Mouse (Mus musculus) layer of hippocampus, adult 9-10 months (tissue): ENCODE measurements at regions not wholly inside any gene's neighbourhood (a gene's known extent, or its start where the extent isn't known, plus 50 kb on each side); places are given as distances from the start of the nearest gene placed in this dataset.
"Not testable (repeated sequence)": the region's sequence is repeated elsewhere in the genome, so short reads cannot be mapped to it uniquely, and the experiment has no call there.

Experiments used
- DNase-seq: peaks from one replicate; pipeline ENCODE4 v3.0.0; 2022; ENCODE audit warnings: low spot score

DNA sequence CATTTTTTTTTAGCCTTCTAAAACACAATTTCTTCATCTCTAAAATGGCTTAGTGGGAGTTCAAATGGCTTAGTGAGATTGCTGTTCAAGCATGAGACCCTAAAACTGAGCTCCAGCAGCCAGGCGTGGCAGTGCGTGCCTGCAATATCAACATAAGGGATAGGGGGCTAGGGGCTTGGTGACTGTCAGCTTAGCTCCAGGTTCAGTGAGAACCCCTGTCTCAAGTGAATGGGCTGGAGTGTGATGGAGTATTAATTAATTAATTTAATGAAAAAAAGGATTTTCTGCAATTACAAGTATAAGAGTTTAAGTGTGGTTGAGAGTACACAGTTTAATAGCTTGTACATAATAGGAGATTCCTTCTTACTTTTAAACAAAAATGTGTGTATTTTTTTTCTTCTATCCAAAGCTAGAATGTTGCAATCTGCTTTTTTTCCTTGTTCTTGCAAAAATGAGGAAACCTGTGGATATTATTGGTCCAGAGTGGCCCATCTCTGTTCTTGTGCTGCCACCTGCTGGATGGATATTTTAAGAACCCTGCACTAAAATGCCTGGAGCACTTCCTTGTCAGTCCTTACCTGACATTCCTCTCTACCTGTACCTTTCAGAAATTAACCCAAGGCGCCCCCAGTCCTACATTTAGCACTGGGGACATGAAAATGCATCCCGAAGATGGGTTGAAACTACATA, 54.0 kb upstream of the Usp47 start:
- DNase-seq, result peak; percentile 82

DNA sequence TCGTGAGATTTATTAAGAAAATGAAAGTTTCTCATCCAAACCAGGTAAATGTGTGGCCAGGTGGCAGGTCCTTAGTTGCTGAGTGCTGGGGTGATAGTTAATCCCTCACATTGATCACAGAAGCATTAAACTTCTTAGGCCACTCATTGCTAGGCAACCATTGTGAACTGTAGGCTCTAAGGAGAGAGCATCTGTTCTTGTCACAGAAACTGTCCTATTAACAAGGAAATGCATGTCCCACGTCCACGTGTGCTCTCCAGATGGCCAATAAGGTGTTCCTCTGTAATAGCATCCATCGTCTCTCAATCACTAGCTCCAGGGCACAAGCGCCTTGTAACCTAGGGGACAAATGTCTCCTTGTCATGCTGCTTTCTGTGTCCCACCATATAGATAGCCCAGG, 55.0 kb upstream of the Usp47 start:
- DNase-seq, result no peak

- no peak for DNase-seq
Measured at GRCm38 (mm10) chr7:111966716-111967115, 56.6 kb upstream of the Usp47 start.

- DNase-seq, result no peak
Measured at GRCm38 (mm10) chr7:111963969-111964368, 59.3 kb upstream of the Usp47 start.

DNA sequence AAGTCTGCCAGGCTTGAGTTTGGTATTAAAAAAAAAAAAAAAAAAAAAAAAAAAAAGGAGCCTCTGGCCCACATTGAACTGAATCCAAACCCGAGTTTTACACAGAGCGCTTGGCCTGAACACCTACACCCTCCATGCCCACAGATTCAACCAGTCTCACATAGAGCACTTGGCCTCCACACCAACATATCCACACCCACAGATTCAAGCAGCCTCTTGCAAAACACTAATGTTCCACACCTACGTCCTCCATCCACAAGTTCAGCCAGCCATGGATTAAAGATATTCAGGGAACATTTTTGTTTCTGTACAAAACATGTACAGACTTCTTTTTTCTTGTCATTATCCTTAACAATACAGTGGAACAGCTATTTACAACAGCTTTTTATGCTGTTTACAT, 63.3 kb upstream of the Usp47 start:
- no peak for DNase-seq

- DNase-seq, result no peak
Measured at GRCm38 (mm10) chr7:111956671-111957070, 66.6 kb upstream of the Usp47 start.

DNA sequence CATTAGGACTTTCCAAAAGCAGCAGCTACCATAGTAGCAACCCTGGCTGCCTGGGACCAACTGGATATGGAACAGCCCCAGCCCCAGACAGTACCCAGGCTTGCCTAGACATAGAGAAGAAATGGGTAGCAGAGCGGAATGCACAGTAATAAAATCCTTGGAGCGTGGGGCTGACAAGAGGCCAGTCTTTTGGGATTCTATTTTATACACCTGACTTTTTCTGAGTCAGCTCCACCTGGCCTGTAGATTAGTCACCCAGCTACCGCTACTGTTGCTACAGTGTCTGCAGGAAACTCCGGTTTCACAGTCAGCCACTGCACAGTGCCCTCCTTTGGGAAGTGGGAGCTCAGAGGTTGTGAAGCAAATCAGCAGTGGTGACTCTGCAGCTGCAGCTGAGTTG, 83.7 kb upstream of the Usp47 start:
- DNase-seq, result no peak

- DNase-seq, result no peak
Measured at GRCm38 (mm10) chr7:111937547-111937946, 85.8 kb upstream of the Usp47 start.

- no peak for DNase-seq
Measured at GRCm38 (mm10) chr7:111937102-111937501, 86.2 kb upstream of the Usp47 start.

GRCm38 (mm10) chr7:111932725-111933124, 90.6 kb upstream of the Usp47 start:
- no peak for DNase-seq

DNA sequence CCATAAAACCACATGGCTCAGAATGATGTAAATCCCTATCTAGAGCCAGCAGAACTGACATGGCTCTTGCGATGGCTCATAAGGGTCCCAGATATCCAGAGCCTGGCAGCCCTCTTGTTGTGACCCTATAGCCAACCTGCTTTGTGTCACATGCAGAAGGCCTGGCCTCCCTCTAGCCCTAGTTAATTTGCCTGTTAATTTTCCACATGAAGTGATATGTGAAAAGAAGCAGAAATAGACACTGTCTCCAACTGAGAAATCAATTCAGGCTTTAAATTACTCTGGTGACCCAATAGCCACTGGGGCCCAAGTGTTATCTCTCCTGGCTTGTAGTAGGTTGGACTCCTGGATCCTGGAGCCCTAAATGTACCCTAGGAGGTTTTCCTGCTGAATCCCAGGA, 103.3 kb upstream of the Usp47 start:
- no peak for DNase-seq

- DNase-seq, result no peak
Measured at GRCm38 (mm10) chr7:111903741-111904231, 119.5 kb upstream of the Usp47 start.

DNA sequence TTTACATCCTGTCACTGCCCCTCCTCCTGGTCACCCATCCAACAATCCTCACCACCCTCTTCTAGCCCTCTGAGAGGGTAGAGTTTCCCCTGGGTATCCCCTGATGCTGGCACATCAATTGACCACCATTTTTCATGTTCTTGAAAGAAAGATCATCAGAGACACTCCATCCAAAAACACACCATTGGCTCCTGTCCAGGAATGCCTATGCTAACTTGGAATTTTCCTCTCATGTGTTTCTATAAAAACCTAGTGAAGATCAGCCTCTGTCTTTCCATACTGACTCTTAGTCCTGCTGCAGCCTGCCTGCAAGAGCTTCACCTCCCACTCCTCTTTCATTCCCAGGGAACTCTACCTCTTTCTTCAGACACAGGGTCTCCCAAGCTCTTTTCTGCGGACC, 117.2 kb upstream of the Galnt18 start:
- DNase-seq, result no peak

DNA sequence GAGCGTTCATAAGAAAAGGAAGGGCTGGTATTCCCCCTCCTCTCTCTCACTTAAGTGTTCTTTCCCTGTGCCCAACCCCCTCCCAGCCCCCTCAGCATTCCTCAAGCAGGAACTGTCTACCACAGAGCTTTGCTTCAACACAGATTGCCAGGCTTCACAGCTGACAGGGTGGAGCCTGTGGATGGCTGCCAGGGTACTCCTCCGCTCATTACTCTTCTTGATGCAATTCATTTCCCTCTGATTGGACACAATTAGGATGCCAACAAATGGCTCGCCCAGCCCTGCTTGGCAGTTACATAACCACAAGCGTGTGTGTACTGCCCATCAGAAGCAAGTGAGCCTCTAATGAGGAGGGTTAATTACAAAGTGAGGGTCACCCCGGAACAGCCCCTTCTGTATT, 116.5 kb upstream of the Galnt18 start:
- peak; percentile 91 for DNase-seq

- DNase-seq, result no peak
Measured at GRCm38 (mm10) chr7:111882991-111883390, 103.2 kb upstream of the Galnt18 start.

- DNase-seq, result no peak
Measured at GRCm38 (mm10) chr7:111880067-111880675, 100.4 kb upstream of the Galnt18 start.

GRCm38 (mm10) chr7:111877591-111877990, 97.8 kb upstream of the Galnt18 start:
- no peak for DNase-seq

DNA sequence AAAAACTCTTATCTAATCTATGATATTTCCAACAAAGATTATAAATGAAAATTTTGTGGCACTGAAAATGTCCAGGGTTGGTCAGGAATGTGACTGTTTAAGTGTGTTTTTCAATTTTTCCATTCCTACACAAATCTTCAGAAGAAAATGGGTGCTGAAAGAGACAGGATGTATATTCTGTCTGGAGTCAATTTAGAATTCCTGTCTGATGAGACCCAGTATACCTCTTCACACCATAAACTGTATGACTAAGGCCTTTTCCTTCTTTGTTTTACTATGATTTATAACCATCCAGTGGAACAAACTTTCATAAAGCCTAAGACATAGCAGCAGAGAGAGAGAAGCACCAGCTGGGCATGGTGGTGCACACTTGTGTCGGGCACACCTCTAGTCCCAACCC, 96.2 kb upstream of the Galnt18 start:
- DNase-seq, result no peak

DNA sequence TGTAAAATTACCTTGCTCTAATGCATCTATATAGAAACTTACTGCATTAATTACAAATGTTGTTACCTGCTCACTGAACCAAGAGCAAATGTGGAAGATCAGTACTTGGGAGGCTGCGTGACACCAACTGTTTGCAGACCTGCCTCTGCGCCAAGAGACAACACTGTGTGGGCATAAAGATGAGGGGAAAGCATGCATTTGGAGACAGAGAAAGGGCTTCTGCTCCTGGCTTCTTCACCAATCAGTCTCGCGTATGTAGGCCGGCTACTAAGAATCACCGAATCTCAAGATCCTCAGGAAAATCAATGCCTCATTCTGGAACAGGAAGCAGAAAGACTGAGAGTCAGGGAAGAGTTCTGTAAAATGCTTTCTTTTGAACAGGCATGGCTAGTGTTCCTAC, 89.6 kb upstream of the Galnt18 start:
- DNase-seq, result no peak

GRCm38 (mm10) chr7:111863035-111863434, 83.3 kb upstream of the Galnt18 start:
- DNase-seq, result no peak

GRCm38 (mm10) chr7:111858291-111858690, 78.5 kb upstream of the Galnt18 start:
- DNase-seq, result not testable (repeated sequence)

DNA sequence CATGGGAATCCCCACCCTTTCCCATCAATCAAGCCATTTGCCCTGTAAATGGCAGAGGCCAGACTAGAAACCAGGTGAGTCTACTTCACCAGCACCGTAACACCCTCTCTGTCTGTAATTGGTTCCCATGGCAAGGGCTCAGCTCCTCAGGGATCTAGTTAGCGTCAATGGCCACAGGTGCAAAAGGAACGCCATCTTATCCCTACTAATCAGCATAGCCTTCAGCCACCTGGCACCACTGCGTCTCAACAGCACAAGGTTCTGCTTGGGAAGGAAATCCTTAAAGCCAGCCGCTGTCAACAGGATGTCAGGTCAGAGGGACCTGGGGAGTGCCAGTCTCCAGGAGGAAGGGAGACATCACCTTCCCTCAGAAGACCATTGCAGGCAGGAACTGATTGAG, 77.2 kb upstream of the Galnt18 start:
- DNase-seq, result no peak

DNA sequence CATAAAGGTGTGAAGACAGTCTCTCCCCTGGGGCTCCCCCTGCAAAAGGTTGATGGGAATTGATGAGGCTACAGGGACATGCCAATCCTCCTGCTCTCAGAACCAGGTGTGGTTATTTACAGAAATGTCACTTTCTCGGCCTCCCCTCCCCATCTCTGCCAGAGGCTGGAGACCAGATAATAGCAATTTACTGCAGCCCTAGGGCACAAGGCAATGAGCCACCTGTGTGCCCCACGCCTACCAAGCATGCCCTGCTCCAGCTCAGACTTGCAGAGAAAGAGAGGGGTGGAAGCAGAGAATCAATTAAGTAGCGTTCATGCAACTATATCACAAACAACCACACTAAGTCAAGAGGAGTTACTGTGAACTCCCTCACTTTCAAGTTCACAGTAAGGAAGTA, 75.5 kb upstream of the Galnt18 start:
- DNase-seq, result no peak

GRCm38 (mm10) chr7:111846417-111846816, 66.6 kb upstream of the Galnt18 start:
- no peak for DNase-seq
